Mouse (Mus musculus) midbrain, embryonic 11.5 days (tissue): ENCODE measurements at regions not wholly inside any gene's neighbourhood (a gene's known extent, or its start where the extent isn't known, plus 50 kb on each side); places are given as distances from the start of the nearest gene placed in this dataset.

Experiments used
- ATAC-seq: fragments of 200-750 bp; cut with Nextera tagmentation; 2 replicates; pipeline ENCODE4 v1.8.0; 2017; ENCODE audit warnings: moderate TSS enrichment, moderate library complexity; ENCODE audit not compliant: low FRiP score
- DNase-seq: peaks from one replicate; pipeline ENCODE4 v3.0.0; 2015; ENCODE audit warnings: low spot score; ENCODE audit errors: missing footprints
- H3K27ac ChIP-seq: fragments of 300-500 bp; sonication (generic); 2 replicates; pipeline ENCODE4 v1.5.1; 2014; ENCODE audit warnings: low read depth, low read length
- H3K27me3 ChIP-seq: fragments of 300-500 bp; sonication (generic); 2 replicates; pipeline ENCODE4 v1.6.1; 2014; ENCODE audit warnings: mild to moderate bottlenecking, low read length, moderate library complexity, mixed read lengths; ENCODE audit not compliant: control insufficient read depth, insufficient read depth
- H3K36me3 ChIP-seq: fragments of 300-500 bp; sonication (generic); 2 replicates; pipeline ENCODE4 v1.6.1; 2014; ENCODE audit warnings: mild to moderate bottlenecking, low read length, moderate library complexity, mixed read lengths; ENCODE audit not compliant: control insufficient read depth, insufficient read depth
- H3K4me1 ChIP-seq: fragments of 300-500 bp; sonication (generic); 2 replicates; pipeline ENCODE4 v1.6.1; 2014; ENCODE audit warnings: low read length; ENCODE audit not compliant: control insufficient read depth, insufficient read depth
- H3K4me2 ChIP-seq: fragments of 300-500 bp; sonication (generic); 2 replicates; pipeline ENCODE4 v1.6.1; 2014; ENCODE audit warnings: mild to moderate bottlenecking, moderate library complexity
- H3K4me3 ChIP-seq: fragments of 300-500 bp; sonication (generic); 2 replicates; pipeline ENCODE4 v1.5.1; 2014; ENCODE audit warnings: low read depth, low read length
- H3K9ac ChIP-seq: fragments of 300-500 bp; sonication (generic); 2 replicates; pipeline ENCODE4 v1.6.1; 2014; ENCODE audit warnings: low read length
- H3K9me3 ChIP-seq: fragments of 300-500 bp; sonication (generic); 2 replicates; pipeline ENCODE4 v1.6.1; 2016; ENCODE audit warnings: low read length; ENCODE audit not compliant: control insufficient read depth
- WGBS: fragments of 180-500 bp; shearing (Covaris S2); extraction: QIAGEN DNeasy Blood & Tissue Kit; methylation state at CpG from one replicate; pipeline ENCODE4 v1.1.7; 2014; 5-methylcytosine and 5-hydroxymethylcytosine counted together

GRCm38 (mm10) chr16:5310736-5311135 lies 55.0 kb upstream of the Eef2kmt start:
- Histone ChIP-seq H3K27me3 (peaks cover 10% of the 10 kb centered on the region), H3K36me3 (no peaks in the 10 kb centered on the region), H3K9ac (no peak overlapping the region), H3K27ac (no peak overlapping the region), H3K4me2 (no peak overlapping the region), H3K4me3 (no peak overlapping the region), H3K9me3 (no peaks in the 10 kb centered on the region), H3K4me1 (no peaks in the 10 kb centered on the region)
- ATAC-seq (no peak), DNase-seq (no peak)
- 90% methylated on average over 10 of the region's 10 CpGs for WGBS

- ATAC-seq (no peak), DNase-seq (no peak)
- no peaks in the 10 kb centered on the region for H3K9me3 ChIP-seq
- no peak overlapping the region for H3K27ac ChIP-seq
- H3K4me1 ChIP-seq: no peaks in the 10 kb centered on the region
- H3K27me3 ChIP-seq: peaks cover 10% of the 10 kb centered on the region
- 75% methylated on average over 7 of the region's 7 CpGs for WGBS
- H3K4me2 ChIP-seq: no peak overlapping the region
- H3K9ac ChIP-seq: no peak overlapping the region
- no peaks in the 10 kb centered on the region for H3K36me3 ChIP-seq
- H3K4me3 ChIP-seq: no peak overlapping the region
Observed at GRCm38 (mm10) chr16:5307761-5308160, 52.0 kb upstream of the Eef2kmt start.

GRCm38 (mm10) chr16:5307249-5307605 lies 51.4 kb upstream of the Eef2kmt start:
- peak overlapping the region; percentile 91 for H3K4me2 ChIP-seq
- ATAC-seq (no peak), DNase-seq (peak; percentile 84)
- H3K4me1 ChIP-seq: no peaks in the 10 kb centered on the region
- peak overlapping the region; percentile 41 for H3K4me3 ChIP-seq
- no peak overlapping the region for H3K27ac ChIP-seq
- peaks cover 10% of the 10 kb centered on the region for H3K27me3 ChIP-seq
- H3K9ac ChIP-seq: peak overlapping the region; percentile 71
- H3K9me3 ChIP-seq: no peaks in the 10 kb centered on the region
- WGBS: 65% methylated on average over 7 of the region's 7 CpGs
- no peaks in the 10 kb centered on the region for H3K36me3 ChIP-seq

- H3K4me1 ChIP-seq: no peaks in the 10 kb centered on the region
- under 1% methylated on average over 36 of the region's 36 CpGs for WGBS
- H3K9me3 ChIP-seq: no peaks in the 10 kb centered on the region
- H3K27ac ChIP-seq: no peak overlapping the region
- peak overlapping the region; percentile 71 for H3K9ac ChIP-seq
- H3K36me3 ChIP-seq: no peaks in the 10 kb centered on the region
- peak overlapping the region; percentile 41 for H3K4me3 ChIP-seq
- ATAC-seq (peak; percentile 93), DNase-seq (peak; percentile 99)
- H3K27me3 ChIP-seq: peaks cover 10% of the 10 kb centered on the region
- H3K4me2 ChIP-seq: peak overlapping the region; percentile 91
Observed at GRCm38 (mm10) chr16:5306588-5307248, 50.9 kb upstream of the Eef2kmt start.
